Mouse (Mus musculus) left cerebral cortex, postnatal 10 days (tissue): ENCODE measurements around the gene Gpr182. TPM values are rescaled to one million over a fixed set of nuclear protein-coding genes. Genes with fewer than 3 reads are reported as not detected.
"Not testable (repeated sequence)": the region's sequence is repeated elsewhere in the genome, so short reads cannot be mapped to it uniquely, and the experiment has no call there.

ENCODE experiments used
- DNase-seq, 2 experiments: peaks; one replicate each; pipeline ENCODE4 v3.0.0; 2021 to 2022; ENCODE audit warnings: low spot score in 2 of 2, mixed read lengths in 1 of 2; ENCODE audit errors: extremely low spot score in 1 of 2
- intact Hi-C: fragments of 180-260 bp; cut with DNase I; formaldehyde crosslinking; loops from one replicate; pipeline ENCODE4 v1.15.1; 2025
- total RNA-seq, 2 experiments: library from RNA; stranded (reverse); gene quantifications; 2 replicates each; pipeline ENCODE4 v1.2.3; 2021

The Gpr182 gene
- 1 to 10 TPM; 1.3 to 1.6 TPM for total RNA-seq

DNA sequence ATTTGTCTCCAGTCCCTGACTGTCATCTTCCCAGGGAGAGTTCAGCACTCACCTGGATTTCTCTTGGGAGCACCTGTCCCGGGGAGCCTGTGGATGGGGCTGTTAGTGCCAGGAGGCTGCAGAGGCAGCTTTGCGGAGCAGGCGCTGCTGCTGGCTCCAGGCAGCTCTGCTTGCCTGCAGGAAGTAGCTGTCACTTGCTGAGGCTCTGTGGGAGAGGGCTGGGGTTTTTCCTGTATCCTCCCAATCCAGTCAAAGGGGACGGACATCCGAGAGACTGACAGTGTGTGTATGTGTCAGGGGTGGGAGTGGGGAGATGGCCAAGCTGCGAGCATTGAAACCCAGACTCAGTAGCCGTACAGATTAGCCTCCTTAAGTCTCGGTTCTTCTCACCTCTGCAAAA is at the start of gene Gpr182:
Gpr182 (minus strand) TSS at position 185 of the 400 bp plus-strand sequence.
- intact Hi-C loops: no loop called here
- DNase-seq: peak in 1 of 2 experiments; percentile 39

DNA sequence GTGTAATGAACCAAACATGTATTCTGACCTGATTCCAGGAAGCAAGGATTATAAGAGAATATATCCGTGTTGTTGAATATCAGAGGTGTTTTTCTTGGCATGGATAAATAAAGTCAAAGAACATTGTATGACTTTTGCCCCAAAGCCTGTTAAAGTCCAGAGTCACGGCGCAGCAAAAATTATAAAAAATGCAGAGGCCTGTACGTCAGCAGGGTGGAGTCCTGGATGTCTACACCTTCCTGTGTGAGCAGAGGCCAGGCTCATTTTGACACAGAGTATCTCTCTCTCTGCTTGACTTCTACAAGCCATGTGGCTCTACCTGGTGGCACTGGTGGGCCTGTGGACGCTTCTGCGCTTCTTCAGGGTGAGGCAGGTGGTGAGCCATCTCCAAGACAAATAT is 49.4 kb upstream of the Gpr182 start, which contains the start of gene Rdh16:
Rdh16 (plus strand) TSS at position 262 of the 400 bp plus-strand sequence.
- no peak for DNase-seq
- intact Hi-C loops: no loop called here

DNA sequence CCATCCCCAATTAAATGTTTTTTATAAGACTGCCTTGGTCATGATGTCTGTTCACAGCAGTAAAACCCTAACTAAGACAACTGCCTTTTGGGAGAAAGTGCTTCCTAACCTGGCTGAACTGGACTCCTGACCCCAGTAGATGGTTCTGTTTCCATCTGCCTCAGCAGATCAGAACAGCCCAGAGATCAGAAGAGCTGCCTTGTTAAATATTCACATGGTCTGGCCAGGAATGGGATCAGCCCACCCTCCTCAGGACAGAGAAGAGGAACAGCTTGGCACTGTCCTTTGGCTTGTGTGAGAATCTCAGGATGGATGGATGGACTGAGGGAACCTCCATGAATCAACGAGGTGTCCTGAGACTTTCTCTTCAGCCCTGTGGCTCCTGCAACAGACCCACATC is 47.8 kb upstream of the Gpr182 start:
- intact Hi-C loops: no loop called here
- DNase-seq: no peak

DNA sequence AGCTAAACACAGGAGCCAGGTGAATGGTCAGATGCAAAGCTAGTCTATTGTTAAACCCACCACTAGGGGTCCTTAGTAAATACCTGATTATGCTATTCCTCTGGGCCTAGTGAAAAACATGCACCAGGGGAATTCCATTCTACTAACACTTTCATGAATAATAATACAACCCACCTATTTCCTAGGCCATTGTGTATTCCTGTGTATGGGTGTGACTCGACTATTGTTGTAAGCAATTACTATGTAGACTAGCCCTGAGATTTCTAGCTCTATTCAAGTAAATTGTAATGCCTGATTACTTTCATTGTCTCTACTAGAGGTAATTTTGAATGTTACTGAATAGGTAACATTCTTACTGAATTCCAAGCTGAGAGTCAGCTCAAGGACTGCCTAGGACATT is 33.9 kb upstream of the Gpr182 start:
- intact Hi-C loops, DNase-seq: not testable (repeated sequence)

DNA sequence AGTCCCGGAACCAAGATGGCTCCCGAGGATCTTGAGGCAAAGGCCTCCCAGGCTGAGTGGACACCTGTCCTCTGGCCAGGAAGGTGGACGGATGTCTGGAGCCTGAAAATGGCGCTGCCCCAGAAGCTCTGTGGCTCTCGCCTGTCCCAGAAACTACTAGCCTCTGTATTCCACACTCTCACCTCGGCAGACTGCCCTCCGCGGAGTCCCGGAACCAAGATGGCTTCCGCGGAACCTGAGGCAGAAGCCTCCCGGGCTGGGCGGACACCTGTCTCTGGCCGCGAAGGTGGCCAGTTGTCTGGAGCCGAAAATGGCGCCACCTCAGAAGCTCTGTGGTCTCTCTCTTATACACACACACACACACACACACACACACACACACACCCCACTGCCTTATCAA is 30.8 kb upstream of the Gpr182 start:
- DNase-seq, intact Hi-C loops: not testable (repeated sequence)

DNA sequence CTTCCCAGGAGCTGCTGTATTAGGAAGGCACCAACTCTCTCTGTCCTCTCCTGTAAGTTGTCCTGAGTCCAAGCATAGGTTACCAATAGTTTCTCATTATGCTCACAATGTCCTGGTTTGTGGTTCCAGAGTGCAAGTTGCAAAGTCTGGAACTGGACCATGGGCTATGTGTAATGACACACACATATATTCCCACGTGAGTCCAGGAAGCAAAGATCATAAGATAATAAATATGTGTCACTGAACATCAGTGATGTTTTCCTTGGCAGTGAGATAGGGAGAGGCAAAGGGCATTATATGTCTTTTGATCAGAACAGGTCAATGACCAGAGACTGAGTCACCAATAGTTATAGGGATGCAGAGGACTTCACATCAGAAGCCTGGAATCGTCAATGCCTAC is 24.5 kb upstream of the Gpr182 start, which contains the start of gene Rdh9:
Rdh9 (plus strand) TSS at position 376 of the 400 bp plus-strand sequence.
- no peak for DNase-seq
- intact Hi-C loops: no loop called here

DNA sequence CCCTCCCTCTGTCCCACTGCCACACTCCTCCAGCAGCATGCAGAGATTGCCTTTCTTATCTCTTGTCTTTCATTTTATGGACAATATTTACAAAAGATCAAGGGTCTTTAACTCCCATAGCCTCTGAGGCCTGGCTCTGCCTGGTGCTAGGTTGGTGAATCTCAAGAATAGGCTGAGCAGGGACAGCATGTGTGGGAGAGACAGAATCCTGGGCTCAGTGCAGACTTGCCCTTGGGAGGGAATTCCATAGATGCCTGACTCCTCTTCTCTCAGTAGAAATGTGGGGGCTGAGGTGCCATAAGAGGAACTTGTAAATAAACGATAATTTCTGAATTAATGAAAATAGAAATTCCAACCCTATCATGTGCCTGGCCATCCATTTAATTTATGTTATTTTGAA is 15.0 kb upstream of the Gpr182 start:
- DNase-seq: no peak
- intact Hi-C loops: no loop called here

DNA sequence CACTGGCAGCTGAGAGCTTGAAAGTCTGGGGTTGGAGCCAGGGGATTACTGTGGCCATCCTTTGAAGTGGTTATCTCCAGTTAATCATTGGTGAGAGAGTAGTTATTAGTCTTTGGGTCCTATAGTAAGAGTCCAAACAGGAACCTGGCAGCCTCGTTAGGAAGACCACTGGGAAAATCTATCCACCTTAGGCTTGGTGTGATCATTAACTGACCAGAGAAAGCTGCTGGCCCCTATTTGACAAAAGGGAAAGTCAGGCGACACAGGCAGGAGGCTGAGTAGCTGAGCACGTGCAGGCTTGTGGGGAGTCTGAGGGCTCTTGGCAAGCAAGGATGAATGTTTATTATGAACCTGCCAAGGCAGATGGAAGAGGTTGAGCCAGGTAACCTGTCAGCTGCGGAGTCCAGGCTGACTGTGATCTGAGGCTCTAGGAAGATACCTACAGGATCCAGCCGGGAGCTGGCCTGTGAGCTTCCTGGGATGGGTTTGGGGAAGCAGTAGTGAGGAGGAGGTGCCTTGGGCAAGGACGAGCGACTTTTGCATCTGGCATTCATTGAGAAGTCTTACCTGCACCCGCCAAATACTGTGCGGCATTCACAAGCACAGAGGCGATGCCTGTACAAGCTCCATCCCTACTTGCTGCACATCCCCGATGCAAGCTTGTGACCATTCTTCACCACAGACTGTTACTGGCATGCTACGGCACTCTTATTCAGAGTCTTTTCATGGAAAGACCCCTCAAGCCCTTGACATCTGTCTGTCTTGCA is 12.6 kb upstream of the Gpr182 start:
- no peak for DNase-seq
- intact Hi-C loops: no loop called here

DNA sequence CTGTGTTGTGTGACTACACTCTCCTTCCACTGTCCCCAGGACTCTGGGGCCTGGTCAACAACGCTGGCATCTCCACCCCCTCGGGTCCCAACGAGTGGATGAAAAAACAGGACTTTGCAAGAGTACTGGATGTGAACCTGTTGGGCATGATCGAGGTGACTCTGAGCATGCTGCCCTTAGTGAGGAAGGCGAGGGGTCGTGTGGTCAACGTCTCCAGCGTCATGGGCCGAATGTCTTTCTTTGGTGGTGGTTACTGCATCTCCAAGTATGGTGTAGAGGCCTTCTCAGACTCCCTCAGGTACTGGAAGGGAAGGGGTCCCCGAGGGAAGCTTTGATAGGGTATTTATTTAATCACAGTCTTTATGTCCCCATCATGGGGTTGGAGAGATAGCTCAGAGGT is 11.4 kb upstream of the Gpr182 start:
- intact Hi-C loops, DNase-seq: not testable (repeated sequence)

DNA sequence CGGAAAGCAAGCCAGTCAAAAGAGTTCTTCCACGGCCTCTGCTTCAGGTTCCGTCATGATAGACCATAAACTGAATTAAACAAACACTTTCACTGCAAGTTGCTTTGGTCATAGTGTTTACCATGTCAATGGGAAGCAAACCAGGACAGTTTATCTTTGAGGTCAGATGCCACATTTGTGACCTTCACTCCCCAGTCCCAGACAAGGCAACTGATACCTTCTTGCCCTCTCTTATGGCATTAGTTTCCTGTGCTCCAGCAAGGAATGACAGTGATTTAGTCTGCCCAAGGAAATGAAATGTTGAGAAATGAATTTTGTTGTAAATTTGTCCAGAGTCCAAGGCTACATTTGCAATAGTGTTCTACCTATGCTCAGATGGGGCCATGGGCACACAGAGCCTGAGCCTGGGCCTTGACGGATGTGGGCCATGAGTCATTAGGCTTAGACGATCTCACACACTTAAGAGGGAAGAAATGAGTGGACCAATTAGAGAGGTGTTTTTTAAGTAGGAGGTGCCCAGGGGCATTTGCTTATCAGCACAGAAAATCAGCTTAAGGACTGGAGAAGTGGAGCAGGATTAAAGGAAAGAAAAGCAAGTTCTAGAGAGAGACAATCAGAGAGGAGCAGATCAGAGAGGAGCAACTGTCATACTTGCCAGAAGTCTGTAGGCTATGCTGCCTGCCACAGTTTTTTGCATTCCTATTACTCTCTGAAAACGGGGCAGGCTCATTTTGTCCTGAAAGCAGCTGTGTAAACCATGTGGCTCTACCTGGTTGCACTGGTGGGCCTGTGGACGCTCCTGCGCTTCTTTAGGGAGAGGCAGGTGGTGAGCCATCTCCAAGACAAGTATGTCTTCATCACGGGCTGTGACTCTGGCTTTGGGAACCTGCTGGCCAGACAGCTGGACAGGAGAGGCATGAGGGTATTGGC is 7.9 kb upstream of the Gpr182 start, which contains the start of the genes Rdh1 and Rdh16f1:
Rdh1 (plus strand) TSS at position 541 of the 930 bp plus-strand sequence.
Rdh16f1 (plus strand) TSS at position 607 of the 930 bp plus-strand sequence.
- intact Hi-C loops: no loop called here
- no peak for DNase-seq

DNA sequence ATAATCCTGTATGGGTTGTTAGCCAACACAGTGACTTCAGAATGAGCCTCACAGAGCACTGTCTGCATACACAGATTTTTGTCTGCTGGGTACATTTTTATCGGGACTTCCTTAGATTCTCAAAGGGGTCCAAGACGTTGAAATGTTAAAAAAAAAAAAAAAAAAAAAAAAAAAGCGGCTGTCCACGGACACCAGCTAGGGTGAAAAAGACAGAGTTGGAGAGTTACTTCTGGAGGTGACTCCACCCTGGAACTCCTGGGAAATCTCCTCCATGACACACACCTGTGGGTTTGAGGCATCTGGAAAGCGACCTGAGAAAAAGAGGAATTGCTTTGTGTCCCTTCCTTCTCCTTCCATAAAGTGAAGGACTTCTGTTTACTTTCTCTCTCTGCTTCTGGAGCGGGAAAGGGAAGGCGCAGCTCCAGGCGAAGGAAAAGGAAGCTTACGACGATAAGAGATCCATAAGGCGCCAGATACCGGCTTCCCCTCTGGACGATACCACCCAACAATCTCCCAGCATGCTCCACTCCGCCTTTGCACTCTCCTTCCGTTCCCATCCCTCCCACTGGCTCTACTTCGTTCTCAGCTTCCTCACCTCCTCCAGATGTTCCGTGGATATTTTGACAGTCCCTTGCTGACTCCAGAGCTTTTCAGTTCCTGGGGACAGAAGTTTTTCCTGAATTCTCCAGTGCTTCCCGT is 4.4 kb upstream of the Gpr182 start:
- intact Hi-C loops: no loop called here
- no peak for DNase-seq

DNA sequence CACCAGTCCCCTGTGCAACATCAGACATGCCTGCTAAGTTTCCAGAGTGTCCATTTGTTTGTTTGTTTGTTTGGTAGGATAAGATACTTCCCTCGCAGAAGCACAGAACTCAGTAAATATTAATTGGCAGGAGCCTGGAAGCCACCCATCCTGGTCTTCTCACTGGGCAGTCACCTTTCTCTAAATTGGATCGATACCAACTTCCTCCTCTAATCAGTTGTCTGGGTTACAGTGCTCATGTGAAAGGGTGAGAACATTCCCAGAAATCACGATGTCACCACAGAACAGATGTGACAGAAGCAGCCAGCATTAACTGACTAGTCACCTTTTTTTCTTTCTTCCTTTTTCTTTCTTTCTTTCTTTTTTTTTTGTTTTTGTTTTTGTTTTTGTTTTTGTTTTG is 3.7 kb upstream of the Gpr182 start:
- DNase-seq: no peak
- intact Hi-C loops: no loop called here

DNA sequence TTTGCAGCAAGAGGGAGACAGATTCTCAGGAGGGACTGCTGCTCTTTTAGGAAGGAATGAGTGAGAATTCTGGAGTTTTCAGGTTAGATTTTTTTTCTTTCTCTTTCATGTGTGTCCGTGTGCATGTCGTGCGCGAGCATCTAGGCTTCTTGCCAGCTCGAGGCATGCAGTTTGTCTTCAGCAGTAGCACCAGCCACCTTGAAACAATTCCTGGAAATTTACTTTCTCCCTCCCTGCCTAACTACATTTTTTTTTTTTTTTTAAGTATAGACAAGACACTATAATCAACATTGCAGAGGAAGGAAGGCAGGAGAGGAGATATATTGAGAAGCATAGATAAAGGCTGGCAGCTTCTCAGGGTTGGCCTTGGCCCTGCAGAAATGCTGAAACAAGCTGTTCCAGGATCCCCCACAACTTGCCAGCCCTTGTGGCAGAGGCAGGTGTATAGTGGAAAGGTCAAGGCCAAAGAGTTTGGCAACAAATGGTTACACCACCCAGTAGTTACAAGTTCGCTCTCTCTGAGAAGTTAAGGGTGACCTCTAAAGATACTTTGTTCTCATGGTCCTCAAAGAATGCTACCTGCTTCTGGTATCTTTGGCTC is 3.1 kb upstream of the Gpr182 start:
- intact Hi-C loops: no loop called here
- DNase-seq: no peak

DNA sequence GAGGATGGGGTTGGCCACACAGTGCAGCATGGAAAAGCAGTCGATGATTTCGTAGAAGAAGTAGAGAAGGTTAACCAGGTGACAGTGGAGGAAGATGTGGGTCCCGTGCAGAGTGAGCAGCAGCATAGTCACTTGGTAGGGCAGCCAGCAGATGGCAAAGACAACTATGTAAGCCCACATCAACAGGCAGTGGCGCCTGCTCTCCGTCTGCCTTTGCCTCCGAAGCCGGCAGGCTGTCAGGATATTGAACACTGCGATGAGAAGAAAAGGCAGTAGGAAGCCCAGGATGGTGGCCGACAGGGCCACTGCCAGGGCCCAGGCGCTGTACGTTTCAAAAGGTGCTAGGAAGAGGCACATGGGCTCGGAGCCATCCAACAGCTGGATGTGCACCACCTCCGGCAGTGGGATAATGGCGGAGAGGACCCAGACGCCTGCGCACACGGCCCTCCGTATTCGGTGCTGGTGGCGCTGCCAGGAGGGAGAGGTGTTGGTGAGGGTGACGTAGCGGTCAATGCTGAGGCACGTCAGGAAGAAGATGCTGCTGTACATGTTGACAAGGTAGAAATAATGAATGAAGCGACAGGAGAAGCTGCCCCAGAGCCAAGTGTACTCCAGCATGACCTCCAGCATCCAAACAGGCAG is 1.3 kb downstream of the Gpr182 start:
- intact Hi-C loops: no loop called here
- DNase-seq: peak in 1 of 2 experiments; percentile 31

DNA sequence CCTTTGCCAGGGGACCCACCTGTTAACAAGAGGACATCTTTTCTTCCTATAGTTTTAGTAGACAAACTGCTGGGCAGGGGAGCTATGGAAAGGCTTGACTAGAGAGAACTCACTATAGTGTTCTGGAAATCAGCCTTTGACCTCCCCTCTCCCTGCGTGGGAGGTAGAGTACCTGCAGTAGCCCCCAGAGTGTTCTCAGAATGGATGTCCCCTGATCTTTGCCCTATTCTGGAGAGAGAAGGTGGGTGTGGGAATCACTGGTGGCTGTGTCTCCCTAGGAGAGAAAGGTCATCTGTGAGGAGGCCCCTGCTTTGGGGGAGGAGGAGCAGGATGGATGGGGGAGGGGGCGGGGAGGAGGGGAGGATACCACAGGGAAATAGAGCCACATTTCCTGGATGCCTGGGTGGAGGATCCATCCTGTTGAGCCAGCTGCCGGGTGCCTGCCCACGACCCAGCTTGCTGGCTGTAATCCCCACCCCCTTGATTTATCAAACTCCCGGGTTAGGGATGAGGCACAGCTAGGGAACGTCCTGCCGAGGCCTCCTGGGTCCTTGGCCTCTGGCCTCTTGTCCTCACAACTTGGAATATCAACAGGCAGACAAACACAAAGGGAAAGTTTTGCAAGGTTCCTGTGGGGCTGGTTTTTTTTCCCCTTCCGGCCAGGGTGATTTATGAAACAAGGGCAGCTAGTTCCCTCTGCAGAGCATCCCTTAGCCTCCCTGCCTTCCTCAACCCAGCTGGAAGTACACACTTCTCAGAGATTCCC is 2.5 kb downstream of the Gpr182 start:
- intact Hi-C loops: loop anchor here (5.0 kb wide), 1 partner anchor 188 kb away; no protein-coding TSS in a partner anchor

DNA sequence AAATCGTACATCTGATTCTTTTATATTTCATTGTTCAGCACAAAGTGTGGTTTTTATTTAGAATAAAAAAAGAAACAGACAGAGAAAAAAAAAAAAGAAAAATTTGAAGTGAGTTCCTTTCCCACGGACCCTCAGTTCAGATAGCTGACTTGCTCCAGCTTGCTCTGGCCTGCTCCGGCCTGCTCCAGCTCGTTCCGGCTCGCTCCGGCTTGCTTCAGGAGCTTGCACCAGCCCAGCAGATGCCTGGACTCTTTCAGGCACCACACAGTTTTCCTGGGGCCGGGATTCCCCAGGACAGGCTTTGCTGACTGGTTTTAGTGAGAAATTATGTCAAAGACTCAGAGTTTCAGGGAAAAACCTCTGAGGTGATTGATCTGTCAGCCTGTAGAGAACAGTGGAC is 4.3 kb downstream of the Gpr182 start:
- intact Hi-C loops: loop anchor here (5.0 kb wide), 1 partner anchor 190 kb away; no protein-coding TSS in a partner anchor
- no peak for DNase-seq

More for the DNA sequence above, 2.5 kb downstream of the Gpr182 start:
- DNase-seq: peak in 1 of 2 experiments; percentile 55

DNA sequence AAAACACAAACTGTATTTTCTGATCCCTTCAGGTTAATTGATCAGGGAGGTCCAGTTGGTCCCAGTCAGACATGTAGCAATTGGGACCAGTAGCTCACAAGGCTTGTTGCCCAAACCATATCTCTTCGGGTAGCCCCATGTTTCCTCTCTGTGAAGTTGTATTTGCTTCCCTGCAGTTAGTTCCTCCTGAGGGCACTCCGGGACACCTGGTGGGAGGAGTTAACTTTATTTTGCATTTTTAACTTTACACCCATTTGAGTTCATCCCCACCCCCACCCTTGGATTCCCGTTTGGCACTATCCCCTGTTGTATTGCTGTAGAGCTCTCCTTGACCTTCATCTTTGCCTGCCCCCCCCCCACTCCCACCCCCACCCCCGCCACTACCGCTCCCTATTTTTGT is 5.6 kb downstream of the Gpr182 start:
- no peak for DNase-seq
- intact Hi-C loops: loop anchor here (5.0 kb wide), 1 partner anchor 191 kb away; no protein-coding TSS in a partner anchor
